Comparison of ENCODE assay signal across 8 mouse cellular contexts in genomic region chr5:64862269-64862668, GRCm38 (mm10). TPM values are rescaled to one million over a fixed set of nuclear protein-coding genes. Genes with fewer than 3 reads are reported as not detected.
A peak's percentile ranks its signal among the peaks of the same experiment; 100 is the strongest.
DNase-seq lines count a peak whose midpoint lies in the region; ATAC-seq and TF ChIP-seq lines count a peak whose summit lies in the region.

No protein-coding gene starts in this region.

- H3K4me2 ChIP-seq in lung, postnatal 0 days (replicated peaks; ENCODE audit: low read depth, low read length), result peak overlapping the region; percentile 56; the same call in 1 of the 2 replicates
- peak overlapping the region; percentile 49 for H3K4me2 ChIP-seq in embryonic facial prominence, embryonic 13.5 days
- H3K4me2 ChIP-seq in heart, postnatal 0 days (ENCODE audit: low read depth, low read length), result peak overlapping the region; percentile 44; the same call in 1 of the 2 replicates
- peak overlapping the region; percentile 26; the same call in 1 of the 2 replicates for H3K4me2 ChIP-seq in stomach, embryonic 14.5 days (replicated peaks; ENCODE audit: low read depth, low read length)
- no peak overlapping the region for H3K4me2 ChIP-seq in midbrain, embryonic 15.5 days

- no peak overlapping the region for H3K4me3 ChIP-seq in lung, postnatal 0 days (ENCODE audit: low read depth, low read length)
- H3K4me3 ChIP-seq in embryonic facial prominence, embryonic 13.5 days, result no peak overlapping the region
- no peak overlapping the region for H3K4me3 ChIP-seq in heart, postnatal 0 days (ENCODE audit: low read depth, low read length)
- H3K4me3 ChIP-seq in stomach, embryonic 14.5 days (ENCODE audit: low read depth, low read length), result no peak overlapping the region
- H3K4me3 ChIP-seq in midbrain, embryonic 15.5 days, result no peak overlapping the region

- 36% methylated on average over 9 of the region's 9 CpGs for WGBS in lung, postnatal 0 days
- 41% methylated on average over 9 of the region's 9 CpGs for WGBS in embryonic facial prominence, embryonic 13.5 days
- WGBS in heart, postnatal 0 days, result 54% methylated on average over 9 of the region's 9 CpGs
- 23% methylated on average over 9 of the region's 9 CpGs for whole genome bisulfite sequencing in stomach, embryonic 14.5 days
- 63% methylated on average over 9 of the region's 9 CpGs for WGBS in midbrain, embryonic 15.5 days

- no peaks in the 10 kb centered on the region for H3K27me3 ChIP-seq in lung, postnatal 0 days (replicated peaks; ENCODE audit: insufficient read depth, low read length)
- H3K27me3 ChIP-seq in embryonic facial prominence, embryonic 13.5 days, result no peaks in the 10 kb centered on the region
- H3K27me3 ChIP-seq in heart, postnatal 0 days (ENCODE audit: control insufficient read depth, insufficient read depth, low read length), result no peaks in the 10 kb centered on the region
- no peaks in the 10 kb centered on the region for H3K27me3 ChIP-seq in stomach, embryonic 14.5 days (ENCODE audit: control insufficient read depth, insufficient read depth, low read length)
- H3K27me3 ChIP-seq in midbrain, embryonic 15.5 days (replicated peaks), result no peaks in the 10 kb centered on the region

- peak; percentile 71 for DNase-seq in lung, postnatal 0 days (ENCODE audit: low spot score)
- DNase-seq in lung, postnatal 36 days, result no peak
- DNase-seq in heart, postnatal 0 days (ENCODE audit: low spot score), result no peak
- DNase-seq in layer of hippocampus, postnatal 36 days, result peak; percentile 48 to 58
- no peak for DNase-seq in urinary bladder, adult 18-20 months (ENCODE audit: low spot score in 2 of 2)

- H3K36me3 ChIP-seq in lung, postnatal 0 days (ENCODE audit: insufficient read depth, low read length), result no peaks in the 10 kb centered on the region
- no peaks in the 10 kb centered on the region for H3K36me3 ChIP-seq in embryonic facial prominence, embryonic 13.5 days
- no peaks in the 10 kb centered on the region for H3K36me3 ChIP-seq in heart, postnatal 0 days (replicated peaks; ENCODE audit: control insufficient read depth, insufficient read depth, low read length)
- H3K36me3 ChIP-seq in stomach, embryonic 14.5 days (ENCODE audit: control insufficient read depth, insufficient read depth, low read length), result no peaks in the 10 kb centered on the region
- H3K36me3 ChIP-seq in midbrain, embryonic 15.5 days (replicated peaks), result no peaks in the 10 kb centered on the region

- no peak for TF ChIP-seq EP300 in lung, postnatal 0 days (IDR thresholded peaks at IDR 0.05)
- no peak for TF ChIP-seq EP300 in heart, postnatal 0 days (IDR thresholded peaks at IDR 0.05; ENCODE audit: low read depth)

- no peaks in the 10 kb centered on the region for H3K9me3 ChIP-seq in lung, postnatal 0 days (ENCODE audit: low read length)
- H3K9me3 ChIP-seq in embryonic facial prominence, embryonic 13.5 days, result no peaks in the 10 kb centered on the region
- H3K9me3 ChIP-seq in heart, postnatal 0 days (replicated peaks; ENCODE audit: control insufficient read depth, low read length), result no peaks in the 10 kb centered on the region
- no peaks in the 10 kb centered on the region for H3K9me3 ChIP-seq in stomach, embryonic 14.5 days (ENCODE audit: control insufficient read depth, low read depth, low read length)
- no peaks in the 10 kb centered on the region for H3K9me3 ChIP-seq in midbrain, embryonic 15.5 days

- peaks cover 23% of the 10 kb centered on the region for H3K4me1 ChIP-seq in lung, postnatal 0 days (ENCODE audit: insufficient read depth, low read depth, low read length)
- peaks cover 30% of the 10 kb centered on the region for H3K4me1 ChIP-seq in embryonic facial prominence, embryonic 13.5 days
- H3K4me1 ChIP-seq in heart, postnatal 0 days (ENCODE audit: control insufficient read depth, insufficient read depth), result peaks cover 11% of the 10 kb centered on the region
- H3K4me1 ChIP-seq in stomach, embryonic 14.5 days (ENCODE audit: control insufficient read depth, insufficient read depth, low read length), result peaks cover 36% of the 10 kb centered on the region
- H3K4me1 ChIP-seq in midbrain, embryonic 15.5 days, result no peaks in the 10 kb centered on the region

- H3K9ac ChIP-seq in lung, postnatal 0 days (replicated peaks; ENCODE audit: low read depth), result no peak overlapping the region
- no peak overlapping the region for H3K9ac ChIP-seq in embryonic facial prominence, embryonic 13.5 days
- no peak overlapping the region for H3K9ac ChIP-seq in heart, postnatal 0 days (replicated peaks; ENCODE audit: low read depth, low read length)
- no peak overlapping the region for H3K9ac ChIP-seq in stomach, embryonic 14.5 days (replicated peaks; ENCODE audit: low read depth, low read length)
- no peak overlapping the region for H3K9ac ChIP-seq in midbrain, embryonic 15.5 days

- peak; percentile 28; the same call in 1 of the 2 replicates for ATAC-seq in lung, postnatal 0 days
- ATAC-seq in embryonic facial prominence, embryonic 13.5 days (ENCODE audit: insufficient number of reproducible peaks, insufficient read depth, low FRiP score, low TSS enrichment, low read depth), result peak; percentile 39; the same call in 1 of the 2 replicates
- peak; percentile 19 for ATAC-seq in heart, postnatal 0 days (ENCODE audit: insufficient read depth, low read depth)
- peak; percentile 20; the same call in 1 of the 2 replicates for ATAC-seq in stomach, embryonic 14.5 days (ENCODE audit: insufficient number of reproducible peaks, insufficient read depth, low FRiP score, low read depth)
- no peak for ATAC-seq in midbrain, embryonic 15.5 days (replicated peaks)

- no peak for TF ChIP-seq CTCF in lung, postnatal 0 days (IDR thresholded peaks at IDR 0.05)
- TF ChIP-seq CTCF in heart, postnatal 0 days (IDR thresholded peaks at IDR 0.05; ENCODE audit: low read depth), result no peak

- H3K27ac ChIP-seq in lung, postnatal 0 days (ENCODE audit: low read length), result peak overlapping the region; percentile 91
- H3K27ac ChIP-seq in embryonic facial prominence, embryonic 13.5 days, result peak overlapping the region; percentile 88
- peak overlapping the region; percentile 60 for H3K27ac ChIP-seq in heart, postnatal 0 days (ENCODE audit: low read depth)
- peak overlapping the region; percentile 98 for H3K27ac ChIP-seq in stomach, embryonic 14.5 days (ENCODE audit: low read length)
- no peak overlapping the region for H3K27ac ChIP-seq in midbrain, embryonic 15.5 days

RNA-seq across cellular contexts. Expression of gene Klf3, which starts 59.1 kb away (rescaled TPM):
- 89.7 and 104 TPM in 2 replicates for polyA plus RNA-seq in lung, postnatal 0 days (2015; fragmentation: Nextera tagmentation; extraction: Ambion mirVana)
- 58.2 and 58.3 TPM in 2 replicates for polyA plus RNA-seq in embryonic facial prominence, embryonic 13.5 days (2015; fragmentation: Nextera tagmentation; extraction: Ambion mirVana)
- total RNA-seq in heart, postnatal 0 days (2014; rRNA removed; ENCODE audit: low replicate concordance), result 22.6 and 26.5 TPM in 2 replicates
- polyA plus RNA-seq in heart, postnatal 0 days (2015; fragmentation: Nextera tagmentation; extraction: Ambion mirVana), result 33.5 and 37.3 TPM in 2 replicates
- 10 to 100 TPM; 49.7 to 52.7 TPM for total RNA-seq in layer of hippocampus, postnatal 36 days (2021)
- polyA plus RNA-seq in stomach, embryonic 14.5 days (2014; fragmentation: Nextera tagmentation; extraction: Ambion mirVana), result 106 and 115 TPM in 2 replicates
- polyA plus RNA-seq in midbrain, embryonic 15.5 days (2015; fragmentation: Nextera tagmentation; extraction: Ambion mirVana), result 24.6 and 27.7 TPM in 2 replicates

Comparison
In these comparisons a context has a peak if more than half of its experiments do, and no peak if none do; other contexts are left out.
1. DNase-seq: peak in lung, postnatal 0 days (single experiment) and layer of hippocampus, postnatal 36 days (2 of 2); none in lung, postnatal 36 days (single experiment), heart, postnatal 0 days (single experiment) and urinary bladder, adult 18-20 months (0 of 2).